Mouse (Mus musculus) spleen, adult 2 months (tissue): ENCODE results near the gene Itpripl1. TPM values are rescaled to one million over a fixed set of nuclear protein-coding genes. Genes with fewer than 3 reads are reported as not detected.
"Not testable (repeated sequence)": the region's sequence is repeated elsewhere in the genome, so short reads cannot be mapped to it uniquely, and the experiment has no call there.

ENCODE experiments used
- DNase-seq, 2 experiments: peaks; one replicate each; pipeline versions ENCODE4 v3.0.0 to v3.0.0-alpha.2; 2012 to 2021; ENCODE audit warnings: low spot score in 2 of 2, low read depth in 1 of 2
- H3K27ac ChIP-seq: fragments of 200-500 bp; 2 replicates; pipeline ENCODE4 v1.5.1; 2012; ENCODE audit warnings: low read length, inconsistent platforms; ENCODE audit not compliant: insufficient read depth
- H3K27me3 ChIP-seq: fragments of 200-500 bp; 2 replicates; pipeline ENCODE4 v1.6.1; 2012; ENCODE audit warnings: mild to moderate bottlenecking, moderate library complexity, low read length, inconsistent platforms; ENCODE audit not compliant: control insufficient read depth, insufficient read depth
- H3K36me3 ChIP-seq: fragments of 200-500 bp; 2 replicates; pipeline ENCODE4 v1.6.1; 2012; ENCODE audit warnings: mild to moderate bottlenecking, low read length, inconsistent platforms; ENCODE audit not compliant: control insufficient read depth, insufficient read depth
- H3K4me1 ChIP-seq: fragments of 200-500 bp; 2 replicates; pipeline ENCODE4 v1.6.1; 2011; ENCODE audit warnings: inconsistent platforms; ENCODE audit not compliant: control insufficient read depth, insufficient read depth, insufficient read length
- H3K4me3 ChIP-seq: fragments of 200-500 bp; 2 replicates; pipeline ENCODE4 v1.5.1; 2011; ENCODE audit warnings: mild to moderate bottlenecking, inconsistent platforms; ENCODE audit not compliant: insufficient read depth, insufficient read length; ENCODE audit errors: extremely low read depth
- CTCF ChIP-seq: fragments of 200-500 bp; IDR thresholded peaks from 2 replicates; pipeline ENCODE4 v1.5.1; 2011; ENCODE audit warnings: mild to moderate bottlenecking, inconsistent platforms; ENCODE audit not compliant: insufficient read depth, insufficient read length, insufficient replicate concordance; ENCODE audit errors: extremely low read depth
- POLR2A ChIP-seq: fragments of 200-500 bp; IDR thresholded peaks from 2 replicates; pipeline ENCODE4 v1.6.1; 2011; ENCODE audit warnings: low read depth, low read length, inconsistent platforms
- WGBS: fragments of 180-500 bp; shearing (Covaris S2); methylation state at CpG from one replicate; pipeline ENCODE4 v1.1.7; 2018; 5-methylcytosine and 5-hydroxymethylcytosine counted together
- polyA plus RNA-seq: library from polyadenylated mRNA; depleted of rRNA; stranded (reverse); fragments of >200 nt; gene quantifications from 2 replicates; pipeline ENCODE4 v1.2.3, GENCODE M21; 2012

Gene Itpripl1
- polyA plus RNA-seq, 1 experiment: 12.3 TPM

- Histone ChIP-seq H3K27me3 (no peaks in the 10 kb centered on the region), H3K4me3 (no peak overlapping the region), H3K4me1 (peaks cover 3% of the 10 kb centered on the region; the same call in 1 of the 2 replicates), H3K36me3 (peaks cover 4% of the 10 kb centered on the region; the same call in 1 of the 2 replicates), H3K27ac (peak overlapping the region; percentile 43)
- TF ChIP-seq CTCF (no peak), POLR2A (no peak)
- WGBS: 12% methylated on average over 5 of the region's 5 CpGs
- DNase-seq: no peak
These were observed 6.3 kb downstream of the Itpripl1 start for GRCm38 (mm10) chr2:127136979-127137378.

DNA sequence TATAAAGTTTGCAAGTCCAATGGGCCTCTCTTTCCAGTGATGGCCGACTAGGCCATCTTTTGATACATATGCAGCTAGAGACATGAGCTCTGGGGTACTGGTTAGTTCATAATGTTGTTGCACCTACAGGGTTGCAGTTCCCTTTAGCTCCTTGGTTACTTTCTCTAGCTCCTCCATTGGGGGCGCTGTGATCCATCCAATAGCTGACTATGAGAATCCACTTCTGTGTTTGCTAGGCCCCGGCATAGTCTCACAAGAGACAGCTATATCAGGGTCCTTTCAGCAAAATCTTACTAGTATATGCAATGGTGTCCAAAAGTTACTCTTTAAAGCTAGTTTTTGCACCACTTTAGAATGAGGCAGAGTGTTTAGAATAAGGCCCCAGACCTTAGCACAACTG, 8.0 kb downstream of the Itpripl1 start:
- not testable (repeated sequence) for H3K36me3 ChIP-seq, DNase-seq, H3K27me3 ChIP-seq, H3K4me3 ChIP-seq, H3K4me1 ChIP-seq, H3K27ac ChIP-seq
- WGBS: 23% methylated on average over 3 of the region's 3 CpGs

- no peaks in the 10 kb centered on the region for H3K36me3 ChIP-seq
- H3K27ac ChIP-seq: peak within 1 kb of the TSS; percentile 94
- peak; percentile 78 to 94 for DNase-seq
- H3K4me3 ChIP-seq: peak within 1 kb of the TSS; percentile 98
- TF ChIP-seq CTCF (no peak), POLR2A (peak; percentile 93)
- 2% methylated on average over 57 of the region's 57 CpGs for WGBS
- peaks cover 3% of the 10 kb centered on the region; the same call in 1 of the 2 replicates for H3K4me1 ChIP-seq
- H3K27me3 ChIP-seq: no peaks in the 10 kb centered on the region
These were observed 9.4 kb downstream of the Itpripl1 start, which contains the start of gene Ncaph for GRCm38 (mm10) chr2:127133621-127134461. Ncaph (minus strand) TSS chr2:127133954.

DNA sequence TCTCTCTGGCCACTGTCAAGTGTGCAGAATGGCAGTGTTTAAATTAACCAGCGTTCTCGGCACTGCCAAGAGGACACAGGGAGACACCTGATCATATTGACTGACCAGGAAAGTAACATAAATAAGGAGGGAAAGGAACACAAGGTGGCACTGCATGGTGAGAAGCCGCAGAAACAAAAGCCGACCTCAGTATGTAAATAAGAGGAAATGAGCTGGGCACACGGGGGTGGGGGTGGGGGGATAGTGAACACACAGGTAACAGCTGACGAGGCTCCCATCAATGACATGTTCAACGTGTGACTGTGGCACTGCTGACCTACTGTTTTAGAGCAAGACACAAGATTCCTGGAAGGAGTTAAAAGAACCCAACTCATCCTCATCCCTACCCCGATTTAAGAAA, 11.9 kb downstream of the Itpripl1 start:
- Histone ChIP-seq H3K4me3 (no peak overlapping the region), H3K27ac (no peak overlapping the region), H3K36me3 (peaks cover 1% of the 10 kb centered on the region; the same call in 1 of the 2 replicates), H3K4me1 (no peaks in the 10 kb centered on the region), H3K27me3 (no peaks in the 10 kb centered on the region)
- TF ChIP-seq CTCF (no peak), POLR2A (no peak)
- DNase-seq: no peak
- WGBS: 30% methylated on average over 8 of the region's 8 CpGs

DNA sequence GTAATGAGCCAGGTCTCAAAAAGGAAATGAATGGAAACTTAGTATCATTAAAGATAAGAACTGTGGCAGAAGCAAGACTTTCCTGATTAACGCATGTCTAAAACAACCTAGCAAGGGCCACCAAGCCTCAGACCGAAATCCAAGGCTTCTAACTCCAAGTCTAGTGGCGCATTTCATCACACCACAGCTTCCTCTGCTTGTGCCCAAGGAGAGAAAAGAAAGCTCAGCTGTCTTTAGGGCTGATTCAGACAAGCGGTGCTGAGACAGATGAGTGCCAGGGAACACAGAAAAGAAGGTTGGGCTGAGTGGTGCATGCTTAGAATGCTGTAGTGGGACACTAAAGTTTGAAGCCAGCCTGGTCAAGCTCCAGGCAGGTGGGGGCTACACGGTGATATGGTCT, 14.3 kb downstream of the Itpripl1 start:
- WGBS: 74% methylated on average over 5 of the region's 5 CpGs
- H3K4me1 ChIP-seq: no peaks in the 10 kb centered on the region
- peaks cover 7% of the 10 kb centered on the region for H3K36me3 ChIP-seq
- no peak for DNase-seq
- H3K27me3 ChIP-seq: no peaks in the 10 kb centered on the region
- TF ChIP-seq CTCF (no peak), POLR2A (no peak)
- no peak overlapping the region for H3K4me3 ChIP-seq
- H3K27ac ChIP-seq: no peak overlapping the region

- no peak overlapping the region for H3K27ac ChIP-seq
- H3K4me1 ChIP-seq: no peaks in the 10 kb centered on the region
- peaks cover 12% of the 10 kb centered on the region for H3K36me3 ChIP-seq
- no peaks in the 10 kb centered on the region for H3K27me3 ChIP-seq
- no peak for DNase-seq
- WGBS: 85% methylated on average over 8 of the region's 8 CpGs
- TF ChIP-seq CTCF (no peak), POLR2A (no peak)
- H3K4me3 ChIP-seq: no peak overlapping the region
These were observed 21.5 kb downstream of the Itpripl1 start for GRCm38 (mm10) chr2:127121591-127122235.

- peaks cover 19% of the 10 kb centered on the region for H3K36me3 ChIP-seq
- H3K4me3 ChIP-seq: no peak overlapping the region
- H3K27ac ChIP-seq: no peak overlapping the region
- H3K27me3 ChIP-seq: no peaks in the 10 kb centered on the region
- no peak for DNase-seq
- no peaks in the 10 kb centered on the region for H3K4me1 ChIP-seq
- 93% methylated on average over 4 of the region's 4 CpGs for WGBS
- TF ChIP-seq POLR2A (no peak), CTCF (no peak)
These were observed 34.3 kb downstream of the Itpripl1 start for GRCm38 (mm10) chr2:127108986-127109385.
